Mouse (Mus musculus) heart, postnatal 10 days (tissue): Measurements from ENCODE around the gene Usp40. TPM values are rescaled to one million over a fixed set of nuclear protein-coding genes. Genes with fewer than 3 reads are reported as not detected.
"Not testable (repeated sequence)": the region's sequence is repeated elsewhere in the genome, so short reads cannot be mapped to it uniquely, and the experiment has no call there.

Experiments
- DNase-seq, 2 experiments: peaks; one replicate each; pipeline ENCODE4 v3.0.0; 2021
- intact Hi-C: fragments of 180-260 bp; cut with DNase I; formaldehyde crosslinking; loops from one replicate; pipeline ENCODE4 v1.15.1; 2025
- total RNA-seq, 2 experiments: library from RNA; stranded (reverse); gene quantifications; 2 replicates each; pipeline ENCODE4 v1.2.3; 2021

Usp40 gene
- 10 to 100 TPM; 23.7 to 24.6 TPM for total RNA-seq

DNA sequence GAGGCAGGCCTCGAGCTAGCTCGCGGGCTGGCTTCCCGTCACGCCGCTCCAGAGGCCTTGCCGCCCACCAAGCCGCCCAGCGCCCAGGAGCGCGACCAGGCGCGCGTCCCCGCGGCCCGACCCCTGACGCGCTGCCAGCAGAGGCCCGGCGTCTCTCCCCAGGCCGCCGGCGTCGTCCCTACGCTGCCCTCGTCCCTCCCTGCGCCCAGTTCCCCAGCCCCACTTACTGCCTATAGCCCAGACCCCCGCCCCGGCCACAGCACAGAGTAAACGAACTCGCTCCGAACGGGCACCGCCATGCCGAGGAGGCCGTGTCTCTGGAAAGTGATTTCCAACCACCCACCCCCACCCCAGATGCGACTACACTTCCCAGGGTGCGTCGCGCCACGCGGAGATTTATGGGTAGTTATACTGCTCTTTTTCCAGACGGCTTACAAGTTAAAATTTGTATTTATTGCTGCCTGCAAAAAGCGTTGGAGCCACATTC is at the start of gene Usp40:
Usp40 (minus strand) TSS at position 341 of the 487 bp plus-strand sequence.
- peak; percentile 89 for DNase-seq
- intact Hi-C loops, result no loop called here

DNA sequence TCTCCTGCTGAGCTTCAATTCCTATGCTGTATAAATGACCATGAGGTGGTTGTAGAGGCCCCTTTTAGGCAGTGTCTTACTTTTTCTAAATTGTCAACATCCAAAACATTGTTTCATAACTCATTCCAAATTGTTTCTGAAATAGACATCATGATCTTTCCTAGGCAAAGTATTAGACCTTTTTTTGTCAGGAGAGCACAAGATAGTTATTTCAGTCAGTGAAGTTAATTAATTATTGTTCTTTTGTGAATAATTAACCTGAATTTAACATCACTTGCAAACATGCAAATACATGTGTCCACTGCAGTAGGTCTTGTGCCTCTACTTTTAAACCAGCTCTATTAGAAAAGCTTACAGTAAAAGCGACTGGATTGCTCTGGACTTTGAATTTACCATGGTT is 46.7 kb upstream of the Usp40 start, which contains the start of gene Ugt1a10:
Ugt1a10 (plus strand) TSS at position 301 of the 400 bp plus-strand sequence.
- intact Hi-C loops, result no loop called here
- no peak for DNase-seq

DNA sequence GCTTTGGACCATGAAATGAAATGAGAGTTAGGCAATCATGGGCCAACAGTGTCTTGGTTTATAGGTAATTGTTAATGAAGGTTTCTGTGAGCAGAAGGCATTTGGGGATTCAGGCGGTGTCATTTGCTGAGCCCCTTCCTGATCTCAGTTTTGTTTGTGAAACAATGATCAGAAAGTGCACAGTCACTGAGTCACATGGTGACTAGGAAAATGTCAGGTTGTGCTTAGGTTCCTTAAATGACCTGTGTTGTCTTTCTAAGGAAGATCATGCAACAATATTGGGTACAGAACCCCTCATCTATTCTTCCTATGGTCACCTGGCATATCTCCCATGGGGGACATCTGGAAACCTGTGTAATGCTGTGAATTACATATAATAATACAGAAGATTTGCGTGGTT is 39.1 kb upstream of the Usp40 start:
- intact Hi-C loops, DNase-seq: not testable (repeated sequence)

DNA sequence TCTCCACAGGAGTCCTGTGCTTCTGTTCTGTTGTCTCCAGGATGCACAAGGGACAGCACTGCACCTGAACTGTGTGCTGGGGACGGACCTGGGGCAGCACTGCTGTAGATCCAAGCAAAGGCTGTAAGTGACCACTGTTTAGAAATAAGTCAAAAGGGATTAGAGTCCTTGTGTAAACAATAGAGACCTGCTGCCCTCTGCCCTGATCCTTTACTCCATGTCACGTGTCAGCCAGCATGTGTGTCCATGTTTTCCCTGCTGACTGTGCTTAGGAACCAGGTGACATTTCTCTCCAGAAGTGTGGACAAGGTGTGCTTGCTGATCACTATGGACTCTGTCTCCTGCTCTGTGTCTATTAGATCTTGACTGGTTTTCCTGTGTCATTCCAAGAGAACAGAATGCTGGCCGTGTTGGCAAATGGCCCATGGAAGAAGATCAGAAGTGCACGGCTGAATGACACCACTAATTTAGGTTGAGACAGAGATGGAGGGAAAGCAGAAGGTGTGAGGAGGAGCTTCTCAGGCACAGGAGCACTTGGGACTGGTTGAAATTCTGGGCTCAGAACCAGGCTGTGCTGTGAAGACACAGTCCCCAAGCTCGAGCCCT is 36.6 kb upstream of the Usp40 start:
- DNase-seq, intact Hi-C loops: not testable (repeated sequence)

DNA sequence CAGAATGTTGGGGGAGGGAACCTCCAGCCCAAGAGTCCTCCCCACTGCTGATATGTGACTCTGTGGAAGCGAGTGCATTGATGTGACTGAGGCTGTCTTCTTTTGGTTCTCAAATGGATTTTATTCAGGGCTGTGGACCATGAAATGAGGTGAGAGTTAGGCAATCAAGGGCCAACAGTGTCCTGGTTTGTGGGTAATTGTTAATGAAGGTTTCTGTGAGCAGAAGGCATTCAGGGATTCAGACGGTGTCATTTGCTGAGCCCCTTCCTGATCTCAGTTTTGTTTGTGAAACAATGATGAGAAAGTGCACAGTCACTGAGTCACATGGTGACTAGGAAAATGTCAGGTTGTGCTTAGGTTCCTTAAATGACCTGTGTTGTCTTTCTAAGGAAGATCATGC is 34.7 kb upstream of the Usp40 start:
- intact Hi-C loops, DNase-seq: not testable (repeated sequence)

DNA sequence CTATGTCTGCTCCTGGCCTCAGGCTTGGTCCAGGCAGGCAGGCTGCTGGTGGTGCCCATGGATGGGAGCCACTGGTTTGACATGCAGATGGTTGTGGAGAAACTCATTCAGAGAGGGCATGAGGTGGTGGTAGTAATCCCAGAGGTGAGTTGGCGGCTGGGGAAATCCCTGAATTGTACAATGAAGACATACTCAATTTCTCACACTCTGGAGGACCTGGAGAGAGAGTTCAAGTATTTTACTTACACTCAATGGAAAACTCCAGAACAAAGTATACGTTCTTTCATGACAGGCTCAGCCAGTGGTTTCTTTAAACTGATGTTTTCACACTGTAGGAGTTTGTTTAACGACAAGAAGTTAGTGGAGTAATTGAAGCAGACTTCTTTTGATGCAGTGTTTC is 16.9 kb upstream of the Usp40 start:
- DNase-seq, intact Hi-C loops: not testable (repeated sequence)

DNA sequence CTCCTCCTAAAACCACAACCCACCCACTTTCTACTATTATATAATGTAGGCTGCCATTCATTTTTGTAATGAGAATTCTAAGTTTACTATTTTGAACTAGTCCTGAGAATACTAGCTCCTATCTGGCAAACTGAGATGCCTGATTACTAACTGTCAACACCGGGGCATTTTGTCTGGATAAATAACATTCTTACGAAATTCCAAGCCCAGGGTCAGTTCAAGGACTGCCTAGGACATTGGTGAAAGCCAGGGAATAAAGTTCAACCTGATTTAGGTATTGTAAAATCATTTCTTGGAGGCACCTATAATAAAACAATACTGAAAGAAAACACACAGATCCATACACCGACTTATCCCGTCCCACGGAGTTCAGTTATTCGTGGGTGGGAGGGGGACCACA is 7.0 kb upstream of the Usp40 start:
- DNase-seq, result no peak
- intact Hi-C loops, result no loop called here

DNA sequence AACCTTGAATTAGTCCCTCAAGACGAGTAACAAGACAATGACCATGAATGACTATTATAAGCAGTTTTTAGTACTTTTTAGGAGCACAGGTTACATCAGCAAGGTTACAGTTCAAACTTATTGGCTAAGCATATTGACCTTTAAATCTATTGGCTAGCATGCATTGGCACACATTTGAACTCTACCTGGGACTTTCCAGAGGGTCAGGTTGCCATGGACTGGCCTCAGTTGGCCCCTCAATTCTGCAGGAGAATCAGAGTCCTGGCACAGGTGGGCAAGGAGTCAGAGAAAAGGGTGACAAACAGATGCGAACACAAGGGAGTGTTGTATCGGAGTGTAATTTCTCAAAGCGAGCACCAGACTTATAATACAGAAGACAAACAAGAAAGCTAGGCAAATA is 6.3 kb upstream of the Usp40 start:
- no peak for DNase-seq
- intact Hi-C loops, result no loop called here

DNA sequence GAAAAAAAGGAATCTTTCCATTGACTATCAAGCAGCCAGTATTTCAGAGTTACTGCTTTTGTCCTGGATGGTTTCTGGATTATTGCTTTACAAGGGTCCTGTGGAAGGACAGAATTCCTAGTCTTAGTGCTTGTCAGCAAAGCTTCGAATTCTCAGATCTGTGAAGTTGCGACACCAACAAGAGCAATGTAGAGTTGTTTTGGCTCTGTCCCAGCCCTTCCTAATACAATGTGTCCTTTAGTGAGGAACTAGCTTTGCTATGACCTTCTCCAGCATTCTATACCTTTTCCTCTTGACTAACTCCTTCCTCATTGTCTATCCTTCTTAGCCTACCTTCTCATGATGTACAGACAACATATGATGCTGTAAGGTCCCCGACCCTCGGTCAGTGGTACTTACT is 5.8 kb upstream of the Usp40 start:
- DNase-seq, result no peak
- intact Hi-C loops, result no loop called here

DNA sequence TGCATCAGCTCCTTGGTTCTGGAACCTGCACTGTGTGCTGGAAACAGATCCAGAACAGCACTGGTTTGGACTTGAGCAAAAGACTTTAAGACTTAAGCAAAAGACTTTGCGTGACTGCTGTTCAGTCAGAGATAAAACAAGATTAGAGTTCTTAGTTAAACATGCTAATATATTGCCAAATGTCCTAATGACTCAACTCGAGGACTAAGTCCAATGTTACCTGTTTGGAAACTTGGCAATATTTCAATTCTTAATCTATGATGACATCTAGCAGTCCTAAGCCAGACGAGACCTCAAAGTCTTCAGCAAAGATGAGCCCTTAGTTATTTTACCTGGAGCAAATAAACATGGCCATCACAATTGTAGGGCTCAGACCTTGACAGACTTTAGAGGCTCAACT is 5.4 kb upstream of the Usp40 start:
- DNase-seq, result no peak
- intact Hi-C loops, result no loop called here

DNA sequence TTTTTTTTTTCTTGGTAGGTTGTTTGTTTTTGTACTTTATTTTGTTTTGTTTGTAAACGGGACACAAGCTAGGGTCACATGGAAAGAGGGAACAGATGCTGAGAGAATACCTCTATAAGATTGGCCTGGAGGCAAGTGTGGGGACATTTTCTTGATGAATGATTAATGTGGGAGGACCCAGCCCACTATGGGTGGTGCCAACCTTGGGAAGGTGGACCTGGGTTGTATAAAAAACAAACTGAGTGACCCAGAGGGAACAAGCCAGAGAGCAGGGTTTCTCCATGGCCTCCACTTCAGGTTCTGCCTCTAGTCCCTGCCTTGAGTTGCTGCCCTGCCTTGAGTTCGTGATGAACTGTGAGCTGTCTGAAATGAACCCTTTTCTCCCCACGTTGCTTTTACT is 1.2 kb upstream of the Usp40 start:
- DNase-seq, result no peak
- intact Hi-C loops, result no loop called here

DNA sequence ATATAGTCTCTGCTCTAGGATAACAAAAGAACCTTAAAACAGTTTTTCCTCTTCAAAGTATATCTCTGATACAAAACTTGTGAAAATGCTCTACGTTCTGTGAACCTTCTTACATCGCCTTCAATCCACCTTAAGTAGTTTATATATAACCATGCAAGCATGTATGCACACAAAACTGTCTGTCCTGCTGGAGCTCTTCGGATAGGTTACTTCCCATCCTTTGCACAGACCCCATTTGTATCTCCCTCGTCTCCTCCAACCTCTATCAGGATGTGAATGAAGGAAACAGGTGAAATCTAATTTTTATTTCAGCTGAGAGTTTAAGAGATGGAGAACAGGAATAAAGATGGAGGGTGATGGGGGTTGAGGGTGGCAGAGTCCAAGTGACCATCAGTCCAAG is 384 bp upstream of the Usp40 start:
- intact Hi-C loops, result no loop called here

DNA sequence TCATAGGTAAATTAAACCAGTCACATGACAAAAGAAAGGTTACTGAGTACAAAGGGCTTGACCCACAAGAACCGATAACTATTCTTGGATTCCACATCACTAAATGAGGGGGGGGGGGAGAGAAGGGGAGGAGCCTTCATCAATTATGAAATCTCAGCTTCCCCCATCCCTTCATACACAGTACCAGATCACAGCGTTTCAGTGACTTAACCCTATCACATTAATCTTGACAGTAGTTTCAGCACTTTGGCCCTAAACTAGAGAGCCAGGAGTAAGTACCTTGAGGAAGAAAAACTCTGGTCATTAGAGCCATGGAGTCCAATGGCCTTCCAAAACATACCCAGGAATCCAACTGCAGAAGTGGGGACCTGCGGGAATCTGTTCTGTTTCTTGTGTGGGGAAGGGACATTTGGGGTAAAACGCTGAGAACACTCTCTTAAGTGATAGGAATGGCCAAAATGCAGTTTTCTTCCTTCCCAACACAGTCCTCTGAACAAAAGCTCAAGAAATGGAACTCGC is 600 bp downstream of the Usp40 start:
- intact Hi-C loops, result no loop called here

More for the DNA sequence above, 384 bp upstream of the Usp40 start:
- DNase-seq, result no peak

DNA sequence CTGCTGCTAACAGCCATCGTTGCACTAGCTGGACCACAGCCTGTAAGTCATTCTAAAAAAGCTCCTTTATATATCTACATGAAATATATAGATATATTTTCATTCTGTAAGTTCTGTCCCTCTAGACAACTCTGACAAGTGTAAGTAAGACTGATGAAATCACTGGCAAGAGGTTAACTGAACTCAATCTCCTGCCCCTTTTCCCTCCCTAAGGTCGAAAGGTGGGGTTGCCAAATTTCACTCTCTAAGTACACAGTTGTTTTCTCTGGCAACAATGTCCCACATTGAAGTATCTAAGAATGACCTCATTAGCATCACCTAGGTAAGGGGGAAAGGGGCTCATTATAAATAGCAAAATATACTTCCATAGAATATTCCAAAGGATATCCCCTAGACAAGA is 15.6 kb downstream of the Usp40 start:
- no peak for DNase-seq
- intact Hi-C loops, result no loop called here

More for the DNA sequence above, 600 bp downstream of the Usp40 start:
- DNase-seq, result no peak

DNA sequence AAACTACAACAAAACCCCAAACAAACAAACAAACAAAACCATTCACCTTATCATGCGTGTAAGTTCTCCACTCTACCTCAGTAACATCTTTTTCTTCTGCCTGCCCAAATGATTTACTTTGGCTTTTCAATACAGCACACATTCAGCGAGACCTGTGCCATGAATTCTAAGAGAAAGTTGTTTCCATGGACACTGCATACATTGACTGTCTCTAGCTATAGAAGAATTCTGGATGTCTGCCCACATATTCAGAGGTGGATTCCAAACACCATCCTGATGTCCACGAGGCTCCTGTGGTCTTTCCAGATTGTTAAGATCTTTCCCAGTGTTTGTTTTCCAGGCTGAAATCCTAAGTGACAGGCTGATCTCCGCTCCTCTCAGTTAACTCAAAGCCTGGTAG is 26.1 kb downstream of the Usp40 start:
- intact Hi-C loops, result no loop called here

DNA sequence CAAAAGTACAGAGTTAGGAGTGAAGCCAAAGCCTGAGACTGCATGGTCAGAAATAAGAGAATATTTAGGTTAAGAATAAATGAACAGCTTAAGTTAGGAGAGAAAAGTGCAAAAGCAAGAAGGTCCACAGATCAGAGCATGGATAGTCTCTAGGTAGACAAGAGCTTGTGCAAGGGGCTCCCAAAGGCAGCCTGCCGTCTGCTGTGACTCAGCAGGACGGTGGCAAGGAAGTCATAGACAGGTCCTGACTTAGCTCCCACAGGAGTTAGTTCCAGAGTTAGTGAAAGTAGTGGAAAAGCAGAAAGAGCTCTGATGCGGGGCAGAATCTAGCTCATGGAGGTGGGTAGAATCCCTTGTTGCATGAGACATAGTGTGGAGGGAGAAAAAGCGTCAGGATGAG is 38.0 kb downstream of the Usp40 start:
- no peak for DNase-seq

More for the DNA sequence above, 26.1 kb downstream of the Usp40 start:
- DNase-seq, result no peak

DNA sequence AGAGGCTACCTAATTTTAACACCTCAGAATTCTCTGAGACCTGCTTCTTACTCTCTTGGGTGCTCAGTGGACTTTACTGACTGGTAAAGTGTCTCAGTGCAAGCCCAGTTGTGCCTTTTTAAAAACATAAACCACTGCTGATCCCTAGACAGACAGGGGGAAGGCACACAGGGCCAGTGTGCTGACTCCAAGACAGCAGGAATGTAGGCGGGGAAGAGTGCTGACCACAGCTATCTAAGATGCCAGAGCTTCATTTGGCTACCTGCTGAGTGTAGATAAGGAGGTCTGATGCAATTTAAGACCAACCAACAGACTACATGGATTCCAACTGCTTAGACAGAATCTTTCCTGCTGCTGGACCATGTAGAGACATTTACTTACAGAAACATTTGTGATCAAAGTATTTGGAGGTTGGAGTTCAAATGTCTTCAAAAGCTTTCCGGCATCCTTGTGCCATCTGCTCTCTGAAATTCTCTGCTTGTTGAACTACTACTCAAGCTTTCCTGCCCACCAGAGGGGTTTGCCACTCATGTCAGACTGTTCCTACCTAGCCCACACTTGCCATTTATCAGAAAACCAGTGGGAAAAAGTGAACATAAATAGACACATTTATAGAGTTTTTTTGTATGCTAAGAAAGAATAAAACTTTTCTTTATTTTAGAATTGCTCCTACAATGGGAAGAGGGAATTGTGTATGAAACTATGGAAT is 46.7 kb downstream of the Usp40 start:
- intact Hi-C loops, result no loop called here

More for the DNA sequence above, 38.0 kb downstream of the Usp40 start:
- intact Hi-C loops, result no loop called here

DNA sequence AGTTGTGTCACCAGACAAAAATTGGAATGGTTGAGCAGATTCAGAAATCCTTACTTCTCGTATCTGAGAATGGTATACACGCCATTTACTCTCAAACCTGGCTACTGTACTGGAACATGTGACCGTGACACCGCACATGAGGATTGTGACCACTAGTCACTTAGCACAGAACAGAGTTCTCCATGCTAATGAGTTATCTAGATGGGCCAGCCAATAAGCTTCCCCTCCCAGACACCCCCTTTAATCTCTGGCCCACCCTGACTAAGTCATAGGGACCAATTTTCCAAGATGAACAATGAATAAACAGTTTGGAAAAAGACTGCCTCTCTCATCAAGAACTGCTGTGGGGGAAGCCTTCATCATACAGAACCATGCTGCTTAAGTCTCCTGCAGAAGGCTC is 47.6 kb downstream of the Usp40 start:
- DNase-seq, result no peak
- intact Hi-C loops, result no loop called here

More for the DNA sequence above, 46.7 kb downstream of the Usp40 start:
- no peak for DNase-seq

DNA sequence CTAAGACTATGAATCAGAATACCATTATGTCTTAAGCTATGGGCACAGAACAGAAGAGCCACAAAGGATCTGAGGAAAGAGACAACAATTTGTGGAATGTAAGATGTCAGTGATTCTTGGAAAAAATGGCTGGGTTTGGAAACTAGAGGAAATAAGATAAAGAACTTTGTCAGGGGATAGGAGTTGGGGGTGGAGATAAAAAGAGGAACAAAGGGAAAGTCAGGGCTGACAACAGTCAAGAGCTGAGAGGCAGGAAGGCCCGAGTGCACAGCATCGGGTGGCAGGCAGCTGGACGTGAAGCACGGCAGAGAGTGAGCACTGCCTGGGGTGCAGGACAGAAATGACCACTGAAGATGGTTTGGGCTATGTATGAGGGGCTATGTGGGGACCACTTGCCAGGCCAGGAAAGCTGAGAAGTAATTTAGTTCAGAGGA is 48.3 kb downstream of the Usp40 start:
- intact Hi-C loops, result no loop called here
- DNase-seq, result no peak

DNA sequence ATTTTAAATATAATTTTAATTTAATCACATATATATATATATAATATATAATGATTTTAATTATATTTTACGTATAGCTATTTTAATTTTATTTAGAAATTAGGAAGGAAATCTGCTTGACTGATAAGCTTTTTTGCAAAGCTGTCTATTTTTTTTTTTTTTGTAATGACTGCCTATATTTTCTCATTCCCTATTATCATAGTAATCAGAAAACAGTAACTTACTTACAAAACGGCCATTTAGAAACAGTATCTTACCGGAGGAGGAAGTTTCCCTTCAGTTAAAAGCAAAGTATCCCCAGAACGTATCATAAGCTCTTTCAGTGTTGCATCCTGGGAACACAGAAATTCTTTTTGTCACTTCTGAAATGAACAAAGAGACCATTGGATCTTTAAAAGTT is 48.8 kb downstream of the Usp40 start:
- no peak for DNase-seq
- intact Hi-C loops, result no loop called here

DNA sequence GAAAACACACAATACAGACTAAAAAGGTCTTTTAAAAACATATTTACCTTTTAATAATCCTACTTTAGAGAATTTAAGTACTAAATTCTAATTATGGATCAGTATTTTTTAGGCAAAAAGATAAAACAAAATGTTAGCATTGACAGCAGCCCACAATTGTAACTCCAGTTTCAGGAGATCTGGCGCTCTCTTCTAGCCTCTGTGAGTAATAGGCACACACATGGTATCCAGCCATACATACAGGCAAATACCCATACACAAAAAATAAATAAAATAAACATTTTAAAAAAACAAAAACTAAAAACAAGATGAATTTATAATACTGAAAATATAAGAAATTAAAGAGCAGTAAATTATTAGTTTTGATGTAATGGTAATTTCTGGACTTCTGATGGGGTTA is 49.4 kb downstream of the Usp40 start:
- DNase-seq, result no peak
- intact Hi-C loops, result no loop called here

DNA sequence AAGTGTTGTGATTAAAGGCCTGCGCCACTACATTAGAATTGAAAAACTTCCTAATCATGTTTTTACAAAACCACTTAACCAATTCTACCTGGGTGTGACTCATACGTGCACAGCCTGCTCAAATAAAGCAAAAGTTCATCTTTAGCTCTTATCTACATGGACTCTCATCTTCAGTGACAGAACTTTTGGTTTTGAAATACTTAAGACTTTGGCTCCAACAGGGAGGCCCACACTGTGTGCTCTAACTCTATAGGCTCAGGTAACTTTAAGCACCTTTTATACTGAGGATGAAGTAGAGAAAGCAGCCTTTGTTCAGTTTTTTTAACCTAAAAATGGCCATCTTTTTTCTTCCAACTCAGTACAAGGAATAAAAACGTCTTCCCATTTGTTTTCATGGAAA is 55.3 kb downstream of the Usp40 start:
- DNase-seq, result no peak
- intact Hi-C loops, result no loop called here
